Mouse (Mus musculus) embryonic facial prominence, embryonic 10.5 days (tissue): ENCODE data around the gene Pex14. TPM values are rescaled to one million over a fixed set of nuclear protein-coding genes. Genes with fewer than 3 reads are reported as not detected.

Source experiments
- DNase-seq: peaks from one replicate; pipeline ENCODE4 v3.0.0-alpha.2; 2017; ENCODE audit warnings: low spot score
- H3K27ac ChIP-seq: fragments of 300-500 bp; sonication (generic); replicated peaks from 2 replicates; pipeline ENCODE4 v1.5.1; 2016; ENCODE audit warnings: mild to moderate bottlenecking
- H3K27me3 ChIP-seq: fragments of 300-500 bp; sonication (generic); replicated peaks from 2 replicates; pipeline ENCODE4 v1.6.1; 2016; ENCODE audit warnings: low read depth, mild to moderate bottlenecking; ENCODE audit not compliant: poor library complexity, severe bottlenecking
- H3K36me3 ChIP-seq: fragments of 300-500 bp; sonication (generic); replicated peaks from 2 replicates; pipeline ENCODE4 v1.6.1; 2016; ENCODE audit warnings: mild to moderate bottlenecking, moderate library complexity
- H3K4me1 ChIP-seq: fragments of 300-500 bp; sonication (generic); 2 replicates; pipeline ENCODE4 v1.6.1; 2016
- H3K4me3 ChIP-seq: fragments of 300-500 bp; sonication (generic); 2 replicates; pipeline ENCODE4 v1.5.1; 2016; ENCODE audit warnings: mild to moderate bottlenecking, moderate library complexity
- H3K9me3 ChIP-seq: fragments of 300-500 bp; sonication (generic); 2 replicates; pipeline ENCODE4 v1.6.1; 2016; ENCODE audit warnings: mild to moderate bottlenecking
- WGBS: fragments of 180-500 bp; shearing (Covaris S2); methylation state at CpG from one replicate; pipeline ENCODE4 v1.1.7; 2016; 5-methylcytosine and 5-hydroxymethylcytosine counted together
- polyA plus RNA-seq: library from polyadenylated mRNA; unstranded; fragments of >200 nt; fragmentation: Nextera tagmentation; extraction: Ambion mirVana; gene quantifications from 2 replicates; pipeline ENCODE4 v1.2.1, GENCODE M21; 2016

The Pex14 gene
- polyA plus RNA-seq = 59.0 and 60.7 TPM in 2 replicates

- DNase-seq = peak; percentile 94
- peaks cover 3% of the 10 kb centered on the region; the same call in 1 of the 2 replicates for H3K36me3 ChIP-seq
- no peaks in the 10 kb centered on the region for H3K27me3 ChIP-seq
- peak within 1 kb of the TSS; percentile 100 for H3K4me3 ChIP-seq
- no peaks in the 10 kb centered on the region for H3K9me3 ChIP-seq
- under 1% methylated on average over 50 of the region's 50 CpGs for WGBS
- H3K4me1 ChIP-seq = peaks cover 23% of the 10 kb centered on the region
- peak within 1 kb of the TSS; percentile 94 for H3K27ac ChIP-seq
Observed at GRCm38 (mm10) chr4:149099369-149100017, at the start of gene Pex14. TSS of gene Pex14 (minus strand) at chr4:149099876.

- WGBS = 77% methylated on average over 9 of the region's 9 CpGs
Observed at GRCm38 (mm10) chr4:149149196-149149595, 49.5 kb upstream of the Pex14 start.

GRCm38 (mm10) chr4:149148084-149148483 is 48.4 kb upstream of the Pex14 start:
- no peak overlapping the region for H3K4me3 ChIP-seq
- H3K27me3 ChIP-seq = 0 out of 2 replicates have a peak, but pooled peaks cover 4% of the 10 kb centered on the region
- 81% methylated on average over 4 of the region's 4 CpGs for WGBS
- no peaks in the 10 kb centered on the region for H3K9me3 ChIP-seq
- peaks cover 42% of the 10 kb centered on the region for H3K36me3 ChIP-seq
- DNase-seq = no peak
- H3K4me1 ChIP-seq = peaks cover 24% of the 10 kb centered on the region
- no peak overlapping the region for H3K27ac ChIP-seq

More at GRCm38 (mm10) chr4:149149196-149149595, 49.5 kb upstream of the Pex14 start:
- H3K4me3 ChIP-seq = no peak overlapping the region
- H3K27ac ChIP-seq = no peak overlapping the region
- peaks cover 53% of the 10 kb centered on the region for H3K36me3 ChIP-seq
- DNase-seq = no peak
- no peaks in the 10 kb centered on the region for H3K27me3 ChIP-seq
- no peaks in the 10 kb centered on the region for H3K9me3 ChIP-seq
- H3K4me1 ChIP-seq = peaks cover 24% of the 10 kb centered on the region

GRCm38 (mm10) chr4:149147528-149147927 is 47.9 kb upstream of the Pex14 start:
- 84% methylated on average over 7 of the region's 7 CpGs for WGBS

GRCm38 (mm10) chr4:149145151-149145550 is 45.5 kb upstream of the Pex14 start:
- Histone ChIP-seq H3K27ac (peak overlapping the region; percentile 74; the same call in 1 of the 2 replicates), H3K9me3 (no peaks in the 10 kb centered on the region), H3K27me3 (0 out of 2 replicates have a peak, but pooled peaks cover 4% of the 10 kb centered on the region), H3K36me3 (peaks cover 13% of the 10 kb centered on the region), H3K4me1 (peaks cover 24% of the 10 kb centered on the region), H3K4me3 (no peak overlapping the region)
- WGBS = 66% methylated on average over 4 of the region's 4 CpGs
- no peak for DNase-seq

More at GRCm38 (mm10) chr4:149147528-149147927, 47.9 kb upstream of the Pex14 start:
- Histone ChIP-seq H3K36me3 (peaks cover 37% of the 10 kb centered on the region), H3K4me3 (no peak overlapping the region), H3K9me3 (no peaks in the 10 kb centered on the region), H3K27ac (no peak overlapping the region), H3K4me1 (peaks cover 24% of the 10 kb centered on the region), H3K27me3 (0 out of 2 replicates have a peak, but pooled peaks cover 4% of the 10 kb centered on the region)
- DNase-seq = no peak

GRCm38 (mm10) chr4:149144459-149144858 is 44.8 kb upstream of the Pex14 start:
- Histone ChIP-seq H3K27ac (peak overlapping the region; percentile 74), H3K4me1 (peaks cover 24% of the 10 kb centered on the region), H3K36me3 (peaks cover 6% of the 10 kb centered on the region), H3K9me3 (no peaks in the 10 kb centered on the region), H3K4me3 (no peak overlapping the region), H3K27me3 (0 out of 2 replicates have a peak, but pooled peaks cover 4% of the 10 kb centered on the region)
- peak; percentile 88 for DNase-seq
- WGBS = 5% methylated on average over 3 of the region's 3 CpGs

GRCm38 (mm10) chr4:149143594-149143993 is 43.9 kb upstream of the Pex14 start:
- 33% methylated on average over 4 of the region's 4 CpGs for WGBS
- no peak for DNase-seq
- Histone ChIP-seq H3K27me3 (0 out of 2 replicates have a peak, but pooled peaks cover 4% of the 10 kb centered on the region), H3K27ac (no peak overlapping the region), H3K36me3 (no peaks in the 10 kb centered on the region), H3K9me3 (no peaks in the 10 kb centered on the region), H3K4me1 (peaks cover 19% of the 10 kb centered on the region), H3K4me3 (no peak overlapping the region)

GRCm38 (mm10) chr4:149138515-149138914 is 38.8 kb upstream of the Pex14 start:
- no peak for DNase-seq
- Histone ChIP-seq H3K36me3 (peaks cover 14% of the 10 kb centered on the region), H3K4me3 (no peak overlapping the region), H3K27me3 (0 out of 2 replicates have a peak, but pooled peaks cover under 1% of the 10 kb centered on the region), H3K9me3 (no peaks in the 10 kb centered on the region), H3K27ac (no peak overlapping the region), H3K4me1 (peaks cover 16% of the 10 kb centered on the region)
- 80% methylated on average over 8 of the region's 8 CpGs for WGBS

GRCm38 (mm10) chr4:149136982-149137770 is 37.5 kb upstream of the Pex14 start, which contains the start of gene Cenps:
TSS of gene Cenps (minus strand) at chr4:149137629.
- no peaks in the 10 kb centered on the region for H3K27me3 ChIP-seq
- H3K27ac ChIP-seq = peak within 1 kb of the TSS; percentile 92
- WGBS = 1% methylated on average over 68 of the region's 68 CpGs
- peaks cover 25% of the 10 kb centered on the region for H3K4me1 ChIP-seq
- DNase-seq = peak; percentile 98
- peaks cover 27% of the 10 kb centered on the region for H3K36me3 ChIP-seq
- no peaks in the 10 kb centered on the region for H3K9me3 ChIP-seq
- peak within 1 kb of the TSS; percentile 75 for H3K4me3 ChIP-seq

GRCm38 (mm10) chr4:149136116-149136850 is 36.6 kb upstream of the Pex14 start:
- Histone ChIP-seq H3K27me3 (no peaks in the 10 kb centered on the region), H3K4me1 (peaks cover 26% of the 10 kb centered on the region), H3K9me3 (no peaks in the 10 kb centered on the region), H3K27ac (peak overlapping the region; percentile 92), H3K36me3 (peaks cover 36% of the 10 kb centered on the region), H3K4me3 (peak overlapping the region; percentile 75)
- 69% methylated on average over 18 of the region's 18 CpGs for WGBS
- DNase-seq = peak; percentile 39

- H3K27me3 ChIP-seq = no peaks in the 10 kb centered on the region
- peaks cover 65% of the 10 kb centered on the region for H3K36me3 ChIP-seq
- H3K4me1 ChIP-seq = peaks cover 26% of the 10 kb centered on the region
- WGBS = 87% methylated on average over 5 of the region's 5 CpGs
- no peak for DNase-seq
- no peak overlapping the region for H3K4me3 ChIP-seq
- no peaks in the 10 kb centered on the region for H3K9me3 ChIP-seq
- peak overlapping the region; percentile 35; the same call in 1 of the 2 replicates for H3K27ac ChIP-seq
Observed at GRCm38 (mm10) chr4:149133395-149133794, 33.7 kb upstream of the Pex14 start.
